Mouse (Mus musculus) cortical plate, adult 2 months (tissue): ENCODE measurements around the gene S100a6. TPM values are rescaled to one million over a fixed set of nuclear protein-coding genes. Genes with fewer than 3 reads are reported as not detected.
A peak's percentile ranks its signal among the peaks of the same experiment; 100 is the strongest.

Source experiments
- H3K27ac ChIP-seq: fragments of 200-500 bp; 2 replicates; pipeline ENCODE4 v1.5.1; 2012; ENCODE audit warnings: low read length, control low read depth, inconsistent platforms; ENCODE audit not compliant: insufficient read depth
- H3K4me1 ChIP-seq: fragments of 200-500 bp; 2 replicates; pipeline ENCODE4 v1.6.1; 2011; ENCODE audit warnings: low read length; ENCODE audit not compliant: control insufficient read depth, insufficient read depth
- H3K4me3 ChIP-seq: fragments of 200-500 bp; 2 replicates; pipeline ENCODE4 v1.5.1; 2011; ENCODE audit warnings: mild to moderate bottlenecking, low read length, control low read depth; ENCODE audit not compliant: insufficient read depth
- CTCF ChIP-seq: fragments of 200-500 bp; IDR thresholded peaks from 2 replicates; pipeline ENCODE4 v1.5.1; 2011; ENCODE audit warnings: mild to moderate bottlenecking, control low read depth, low read length; ENCODE audit not compliant: insufficient read depth; ENCODE audit errors: extremely low read depth
- POLR2A ChIP-seq: fragments of 200-500 bp; IDR thresholded peaks from 2 replicates; pipeline ENCODE4 v1.6.1; 2011; ENCODE audit warnings: mild to moderate bottlenecking, low read length, control low read depth; ENCODE audit not compliant: insufficient read depth; ENCODE audit errors: extremely low read depth
- polyA plus RNA-seq: library from polyadenylated mRNA; depleted of rRNA; stranded (reverse); fragments of >200 nt; gene quantifications from 2 replicates; pipeline ENCODE4 v1.2.3, GENCODE M21; 2012

S100a6 gene
- polyA plus RNA-seq, 1 experiment, result 66.4 TPM

GRCm38 (mm10) chr3:90615911-90616310 is 3.2 kb downstream of the S100a6 start:
- Histone ChIP-seq H3K4me3 (no peak overlapping the region), H3K27ac (no peak overlapping the region), H3K4me1 (peaks cover 1% of the 10 kb centered on the region; the same call in 1 of the 2 replicates)
- TF ChIP-seq CTCF (no peak), POLR2A (no peak)

DNA sequence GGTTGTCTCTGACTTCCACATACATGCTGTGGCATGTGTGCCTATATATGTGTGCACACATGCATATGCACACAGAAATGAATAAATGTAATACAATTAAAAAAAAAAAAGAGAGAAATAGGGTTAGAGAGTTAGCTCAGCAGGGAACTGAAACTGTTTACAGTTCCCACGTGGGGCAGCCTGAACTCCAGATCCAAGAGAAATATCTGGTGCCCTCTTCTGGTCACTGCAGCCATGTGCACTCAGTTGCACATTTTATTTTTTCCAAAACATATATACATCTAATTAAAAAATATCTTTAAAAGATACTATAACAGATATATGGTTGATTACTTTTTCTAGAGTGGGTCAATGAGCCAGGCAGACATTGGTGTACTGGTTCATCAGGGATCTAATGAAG is 4.9 kb downstream of the S100a6 start:
- TF ChIP-seq POLR2A (no peak), CTCF (peak; percentile 17; the same call in 1 of the 2 replicates)
- peaks cover 1% of the 10 kb centered on the region; the same call in 1 of the 2 replicates for H3K4me1 ChIP-seq

GRCm38 (mm10) chr3:90621552-90621951 is 8.9 kb downstream of the S100a6 start:
- H3K27ac ChIP-seq, result no peak overlapping the region
- TF ChIP-seq POLR2A (no peak), CTCF (no peak)
- no peak overlapping the region for H3K4me3 ChIP-seq
- no peaks in the 10 kb centered on the region; the same call in 1 of the 2 replicates for H3K4me1 ChIP-seq

More for the DNA sequence above, 4.9 kb downstream of the S100a6 start:
- no peak overlapping the region for H3K27ac ChIP-seq
- no peak overlapping the region for H3K4me3 ChIP-seq

DNA sequence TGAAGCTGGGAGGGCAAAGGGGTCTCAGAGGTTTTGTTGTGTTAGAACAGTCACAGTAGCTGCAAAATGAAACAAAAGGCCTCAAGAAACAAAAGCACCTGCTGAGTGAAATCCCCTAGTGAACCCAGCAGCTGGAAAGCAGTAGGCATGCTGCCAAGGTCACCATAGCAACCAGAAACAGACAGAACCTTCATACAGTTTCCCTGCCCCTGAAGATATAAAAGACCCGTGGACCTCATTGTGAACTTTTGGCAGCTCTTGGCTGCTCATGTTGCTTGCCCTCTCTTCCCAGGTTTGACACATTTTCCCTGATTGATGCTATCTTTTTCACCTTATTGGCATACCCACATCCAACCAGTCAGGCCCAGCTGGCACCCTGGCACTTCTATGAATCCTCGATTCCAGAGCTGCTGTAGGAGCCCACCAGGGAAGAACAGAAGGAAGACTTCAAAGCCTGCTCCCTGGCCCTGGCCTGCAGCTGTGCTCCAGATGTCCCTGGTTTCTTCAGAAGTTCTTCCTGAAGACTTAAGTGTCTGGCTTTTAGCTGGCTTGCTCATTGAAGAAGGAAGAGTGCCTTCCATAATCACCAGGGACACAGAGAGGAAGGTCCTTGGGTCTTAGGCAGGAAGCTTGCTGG is 10.9 kb downstream of the S100a6 start:
- no peak overlapping the region for H3K27ac ChIP-seq
- TF ChIP-seq POLR2A, result no peak
- no peak overlapping the region for H3K4me3 ChIP-seq
- H3K4me1 ChIP-seq, result no peaks in the 10 kb centered on the region; the same call in 1 of the 2 replicates

- no peak for TF ChIP-seq CTCF
- TF ChIP-seq POLR2A, result no peak
- no peak overlapping the region for H3K27ac ChIP-seq
- no peaks in the 10 kb centered on the region; the same call in 1 of the 2 replicates for H3K4me1 ChIP-seq
- H3K4me3 ChIP-seq, result no peak overlapping the region
These were observed 12.8 kb downstream of the S100a6 start for GRCm38 (mm10) chr3:90625496-90625895.

GRCm38 (mm10) chr3:90626266-90627021 is 13.8 kb downstream of the S100a6 start:
- Histone ChIP-seq H3K4me3 (no peak overlapping the region), H3K4me1 (no peaks in the 10 kb centered on the region; the same call in 1 of the 2 replicates), H3K27ac (no peak overlapping the region)

DNA sequence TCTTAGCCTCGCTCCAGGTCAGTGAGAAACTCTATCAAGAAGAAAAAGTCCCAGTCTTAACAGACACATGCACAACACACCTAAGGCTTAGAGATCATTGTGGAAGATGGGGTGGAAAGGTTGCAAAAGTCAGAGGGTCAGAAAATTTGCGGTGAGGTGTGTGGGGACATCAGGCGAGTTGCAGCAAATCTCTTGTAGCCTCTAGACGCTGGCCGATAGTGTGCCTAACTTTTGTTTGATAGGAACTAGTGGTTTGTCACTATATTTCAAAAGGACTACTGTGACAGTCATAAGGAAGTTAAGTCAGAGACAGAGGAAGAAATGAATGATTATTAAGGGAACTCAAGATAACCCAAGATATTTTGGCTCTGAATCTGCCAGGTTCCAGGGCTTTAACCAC is 14.7 kb downstream of the S100a6 start:
- no peak overlapping the region for H3K4me3 ChIP-seq
- TF ChIP-seq CTCF (no peak), POLR2A (no peak)
- no peak overlapping the region for H3K27ac ChIP-seq
- H3K4me1 ChIP-seq, result no peaks in the 10 kb centered on the region; the same call in 1 of the 2 replicates

More at GRCm38 (mm10) chr3:90626266-90627021, 13.8 kb downstream of the S100a6 start:
- TF ChIP-seq CTCF (no peak), POLR2A (no peak)

- Histone ChIP-seq H3K27ac (no peak overlapping the region), H3K4me1 (no peaks in the 10 kb centered on the region; the same call in 1 of the 2 replicates), H3K4me3 (no peak overlapping the region)
- TF ChIP-seq CTCF (peak; percentile 76), POLR2A (no peak)
These were observed 15.1 kb downstream of the S100a6 start for GRCm38 (mm10) chr3:90627807-90628206.

DNA sequence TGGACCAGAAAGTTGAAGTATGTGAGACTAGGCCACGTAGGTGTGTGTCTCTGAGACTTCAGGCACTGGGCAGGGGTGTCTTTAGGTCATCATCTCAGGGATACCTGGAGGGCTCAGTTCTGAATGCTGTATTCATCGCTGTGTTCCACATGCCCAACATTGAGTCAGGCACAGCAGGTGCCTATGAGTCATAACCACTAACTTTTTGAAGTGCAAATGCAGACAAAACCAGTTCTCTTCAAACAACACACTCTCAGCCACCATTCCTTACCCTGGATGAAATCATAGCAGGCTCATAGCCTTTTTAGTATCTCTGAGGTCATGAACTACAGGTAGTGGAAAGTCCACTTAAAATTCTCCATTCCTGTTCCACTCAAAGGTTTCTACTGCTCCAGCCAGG is 16.6 kb downstream of the S100a6 start:
- H3K4me1 ChIP-seq, result no peaks in the 10 kb centered on the region
- H3K4me3 ChIP-seq, result no peak overlapping the region
- no peak for TF ChIP-seq POLR2A
- TF ChIP-seq CTCF, result no peak
- H3K27ac ChIP-seq, result no peak overlapping the region

- Histone ChIP-seq H3K27ac (no peak overlapping the region), H3K4me3 (no peak overlapping the region), H3K4me1 (no peaks in the 10 kb centered on the region)
- no peak for TF ChIP-seq POLR2A
- no peak for TF ChIP-seq CTCF
These were observed 19.3 kb downstream of the S100a6 start for GRCm38 (mm10) chr3:90631984-90632383.
